Mouse (Mus musculus) embryonic facial prominence, embryonic 11.5 days (tissue): Measurements from ENCODE around the gene Rnf215. TPM values are rescaled to one million over a fixed set of nuclear protein-coding genes. Genes with fewer than 3 reads are reported as not detected.

ENCODE experiments used
- ATAC-seq: fragments of 200-750 bp; cut with Nextera tagmentation; replicated peaks from 2 replicates; pipeline ENCODE4 v1.8.0; 2017; ENCODE audit warnings: low read depth; ENCODE audit not compliant: insufficient number of reproducible peaks, low FRiP score, low TSS enrichment
- DNase-seq: peaks from one replicate; pipeline ENCODE4 v3.0.0-alpha.2; 2015; ENCODE audit warnings: low spot score
- H3K27ac ChIP-seq: fragments of 300-500 bp; sonication (generic); replicated peaks from 2 replicates; pipeline ENCODE4 v1.5.1; 2014; ENCODE audit warnings: mild to moderate bottlenecking, low read depth, low read length, control low read depth
- H3K27me3 ChIP-seq: fragments of 300-500 bp; sonication (generic); 2 replicates; pipeline ENCODE4 v1.6.1; 2014; ENCODE audit warnings: mild to moderate bottlenecking, low read length, moderate library complexity, mixed read lengths; ENCODE audit not compliant: control insufficient read depth, insufficient read depth
- H3K36me3 ChIP-seq: fragments of 300-500 bp; sonication (generic); replicated peaks from 2 replicates; pipeline ENCODE4 v1.6.1; 2014; ENCODE audit warnings: low read depth, mild to moderate bottlenecking, low read length, moderate library complexity, mixed read lengths; ENCODE audit not compliant: control insufficient read depth, insufficient read depth
- H3K4me1 ChIP-seq: fragments of 300-500 bp; sonication (generic); 2 replicates; pipeline ENCODE4 v1.6.1; 2014; ENCODE audit warnings: low read length, mixed read lengths; ENCODE audit not compliant: control insufficient read depth, insufficient read depth
- H3K4me2 ChIP-seq: fragments of 300-500 bp; sonication (generic); 2 replicates; pipeline ENCODE4 v1.6.1; 2014; ENCODE audit warnings: low read depth, mild to moderate bottlenecking, control low read depth, low read length, moderate library complexity
- H3K4me3 ChIP-seq: fragments of 300-500 bp; sonication (generic); 2 replicates; pipeline ENCODE4 v1.5.1; 2014; ENCODE audit warnings: low read depth, low read length, control low read depth
- H3K9ac ChIP-seq: fragments of 300-500 bp; sonication (generic); replicated peaks from 2 replicates; pipeline ENCODE4 v1.6.1; 2014; ENCODE audit warnings: mild to moderate bottlenecking, control low read depth, low read length
- H3K9me3 ChIP-seq: fragments of 300-500 bp; sonication (generic); replicated peaks from 2 replicates; pipeline ENCODE4 v1.6.1; 2016; ENCODE audit warnings: mild to moderate bottlenecking, low read length, inconsistent platforms, mixed read lengths; ENCODE audit not compliant: control insufficient read depth
- WGBS: fragments of 180-500 bp; shearing (Covaris S2); extraction: QIAGEN DNeasy Blood & Tissue Kit; methylation state at CpG from one replicate; pipeline ENCODE4 v1.1.7; 2014; 5-methylcytosine and 5-hydroxymethylcytosine counted together
- polyA plus RNA-seq: library from polyadenylated mRNA; unstranded; fragments of >200 nt; fragmentation: Nextera tagmentation; extraction: Ambion mirVana; gene quantifications from 2 replicates; pipeline ENCODE4 v1.2.1, GENCODE M21; 2014

Rnf215 gene
- polyA plus RNA-seq, 1 experiment from 2014 or later = 26.4 TPM

DNA sequence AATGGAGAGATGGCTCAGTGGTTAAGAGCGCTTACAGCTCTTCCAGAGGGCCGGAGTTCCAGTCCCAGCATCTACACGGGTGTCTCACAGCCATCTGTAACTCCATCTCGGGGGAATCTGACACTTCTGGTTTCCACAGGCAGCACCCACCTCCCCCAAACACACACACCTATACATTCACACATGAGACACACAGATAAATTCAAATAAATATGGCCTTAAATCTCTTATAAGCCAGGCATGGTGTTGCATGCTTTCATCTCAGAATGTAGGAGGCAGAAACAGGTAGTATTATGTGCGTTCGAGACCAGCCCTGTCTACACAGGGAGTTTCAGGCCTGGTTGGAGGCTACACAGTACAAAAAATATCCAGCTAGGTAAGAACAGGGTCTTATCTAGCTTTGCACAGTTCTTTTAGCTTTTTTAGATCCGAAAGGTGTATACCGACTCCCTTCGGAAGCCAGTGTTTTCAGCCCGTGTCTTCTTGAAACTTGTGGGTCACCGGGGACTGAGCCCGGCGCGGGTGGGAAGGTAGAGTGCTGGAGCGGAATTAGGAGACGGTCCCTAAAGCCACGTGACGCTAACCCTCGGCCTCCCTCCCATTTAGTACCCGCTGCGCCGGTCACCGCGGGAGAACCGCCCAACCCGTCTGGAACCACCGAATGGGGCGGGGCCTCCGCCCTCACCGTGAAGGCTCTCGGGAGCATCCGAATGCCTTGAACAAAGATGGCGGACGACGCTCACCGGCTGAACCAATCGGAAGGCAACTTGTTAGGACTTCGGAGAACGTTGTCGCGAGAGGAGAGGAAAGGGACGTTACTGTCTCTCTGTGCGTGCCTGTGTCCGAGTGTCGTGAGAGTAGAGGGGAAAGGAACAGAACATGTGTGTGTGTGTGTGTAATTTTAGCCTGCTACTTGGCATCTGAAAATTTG, 38.7 kb upstream of the Rnf215 start:
- Histone ChIP-seq H3K4me3 (peak overlapping the region; percentile 43), H3K9me3 (no peaks in the 10 kb centered on the region), H3K4me2 (peak overlapping the region; percentile 80), H3K4me1 (peaks cover 4% of the 10 kb centered on the region), H3K9ac (peak overlapping the region; percentile 73), H3K27ac (peak overlapping the region; percentile 71), H3K36me3 (no peaks in the 10 kb centered on the region), H3K27me3 (no peaks in the 10 kb centered on the region)
- peak; percentile 99 for DNase-seq
- peak; percentile 93 for ATAC-seq
- WGBS = 2% methylated on average over 45 of the region's 45 CpGs

DNA sequence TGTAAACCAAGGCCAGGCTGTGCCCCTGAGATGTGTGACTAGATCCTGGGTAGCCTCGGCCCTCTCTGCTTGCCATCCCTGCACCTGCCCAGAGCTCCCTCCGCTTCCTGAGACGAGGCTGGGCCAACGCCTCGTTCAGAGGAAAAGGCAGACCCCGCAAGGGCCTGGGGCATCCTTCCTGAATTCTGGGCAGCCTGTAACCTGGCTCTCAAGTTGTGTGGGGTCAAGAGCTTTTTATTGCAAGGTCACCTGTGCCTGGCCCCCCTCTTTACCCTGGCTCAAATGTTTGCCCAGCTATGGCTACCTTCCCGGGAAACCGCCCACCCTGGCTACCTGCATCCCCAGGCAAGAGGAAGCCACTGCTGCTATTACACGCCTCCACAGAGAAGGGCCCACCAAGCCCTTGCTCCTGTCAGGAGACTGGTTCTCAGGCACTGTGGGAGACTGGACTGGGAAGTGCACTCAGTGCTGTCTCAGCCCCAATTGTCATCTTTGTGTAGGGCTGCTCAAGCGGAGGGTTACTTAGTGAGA, 37.8 kb upstream of the Rnf215 start:
- Histone ChIP-seq H3K4me3 (peak overlapping the region; percentile 43), H3K4me2 (peak overlapping the region; percentile 80), H3K27ac (peak overlapping the region; percentile 71), H3K27me3 (no peaks in the 10 kb centered on the region), H3K9ac (peak overlapping the region; percentile 73), H3K9me3 (no peaks in the 10 kb centered on the region), H3K4me1 (peaks cover 4% of the 10 kb centered on the region), H3K36me3 (no peaks in the 10 kb centered on the region)
- peak; percentile 4 for DNase-seq
- 38% methylated on average over 10 of the region's 10 CpGs for WGBS
- ATAC-seq = peak; percentile 8

GRCm38 (mm10) chr11:4098120-4098519, 36.9 kb upstream of the Rnf215 start:
- WGBS = 68% methylated on average over 8 of the region's 8 CpGs
- H3K4me1 ChIP-seq = peaks cover 4% of the 10 kb centered on the region

GRCm38 (mm10) chr11:4098816-4099215, 36.2 kb upstream of the Rnf215 start:
- Histone ChIP-seq H3K27me3 (no peaks in the 10 kb centered on the region), H3K4me3 (no peak overlapping the region), H3K36me3 (no peaks in the 10 kb centered on the region), H3K9me3 (no peaks in the 10 kb centered on the region), H3K4me2 (no peak overlapping the region), H3K9ac (no peak overlapping the region), H3K4me1 (peaks cover 4% of the 10 kb centered on the region), H3K27ac (no peak overlapping the region)
- WGBS = 70% methylated on average over 7 of the region's 7 CpGs
- no peak for ATAC-seq
- DNase-seq = no peak

More at GRCm38 (mm10) chr11:4098120-4098519, 36.9 kb upstream of the Rnf215 start:
- Histone ChIP-seq H3K4me2 (no peak overlapping the region), H3K27ac (no peak overlapping the region), H3K9ac (no peak overlapping the region), H3K4me3 (no peak overlapping the region), H3K27me3 (no peaks in the 10 kb centered on the region), H3K36me3 (no peaks in the 10 kb centered on the region), H3K9me3 (no peaks in the 10 kb centered on the region)
- DNase-seq = no peak
- ATAC-seq = no peak

DNA sequence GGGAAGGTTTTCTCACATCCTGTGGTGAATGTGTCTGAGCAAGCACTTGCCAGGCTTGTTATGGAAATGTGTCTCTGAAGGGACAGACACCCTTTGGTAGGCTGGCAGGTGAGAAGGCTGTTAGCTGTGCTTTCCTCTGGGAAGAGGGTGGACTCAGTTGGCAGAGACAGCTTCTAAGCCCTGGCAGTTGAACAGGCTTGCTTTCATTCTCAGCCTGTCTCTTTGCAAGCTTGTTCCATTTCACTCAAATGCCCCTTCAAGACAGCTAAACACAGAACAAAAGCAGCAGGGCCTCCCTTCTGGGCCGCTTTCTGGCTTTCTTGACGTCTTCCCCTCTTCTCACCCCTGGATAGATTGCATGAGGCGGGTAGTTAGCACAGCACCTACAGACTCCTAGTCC, 35.6 kb upstream of the Rnf215 start:
- DNase-seq (no peak), ATAC-seq (no peak)
- Histone ChIP-seq H3K4me2 (no peak overlapping the region), H3K9me3 (no peaks in the 10 kb centered on the region), H3K27me3 (no peaks in the 10 kb centered on the region), H3K36me3 (no peaks in the 10 kb centered on the region), H3K27ac (no peak overlapping the region), H3K4me1 (peaks cover 4% of the 10 kb centered on the region), H3K4me3 (no peak overlapping the region), H3K9ac (no peak overlapping the region)
- 88% methylated on average over 3 of the region's 3 CpGs for WGBS

- Histone ChIP-seq H3K36me3 (no peaks in the 10 kb centered on the region), H3K9me3 (no peaks in the 10 kb centered on the region), H3K4me2 (no peak overlapping the region), H3K4me1 (peaks cover 4% of the 10 kb centered on the region; the same call in 1 of the 2 replicates), H3K27ac (no peak overlapping the region), H3K9ac (no peak overlapping the region), H3K27me3 (no peaks in the 10 kb centered on the region), H3K4me3 (no peak overlapping the region)
- ATAC-seq (no peak), DNase-seq (no peak)
- 83% methylated on average over 5 of the region's 5 CpGs for WGBS
These were observed 33.2 kb upstream of the Rnf215 start for GRCm38 (mm10) chr11:4101851-4102250.

DNA sequence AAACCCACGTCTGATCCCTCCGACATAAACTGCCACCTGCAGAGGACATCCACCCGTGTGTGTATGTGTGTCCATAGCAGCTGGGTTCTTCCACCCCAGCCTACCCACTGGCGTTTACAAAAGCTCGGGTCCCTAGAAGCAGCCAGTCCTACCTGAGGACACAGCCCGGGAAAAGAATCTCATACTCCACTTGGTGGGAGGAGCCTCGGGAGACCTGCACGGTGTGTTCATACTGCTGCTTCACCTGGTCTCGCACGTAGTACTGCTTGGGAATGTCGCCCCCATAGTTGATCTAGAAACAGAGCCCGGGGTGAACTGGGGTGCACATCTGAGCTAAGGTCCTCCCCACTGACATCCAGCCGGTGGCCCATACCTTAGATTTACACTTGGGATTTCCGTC, 31.5 kb upstream of the Rnf215 start:
- Histone ChIP-seq H3K27ac (no peak overlapping the region), H3K9ac (no peak overlapping the region), H3K9me3 (no peaks in the 10 kb centered on the region), H3K4me2 (no peak overlapping the region), H3K27me3 (no peaks in the 10 kb centered on the region), H3K4me1 (no peaks in the 10 kb centered on the region), H3K4me3 (no peak overlapping the region), H3K36me3 (no peaks in the 10 kb centered on the region)
- 83% methylated on average over 14 of the region's 14 CpGs for WGBS
- DNase-seq (no peak), ATAC-seq (no peak)

GRCm38 (mm10) chr11:4104989-4105388, 30.0 kb upstream of the Rnf215 start:
- Histone ChIP-seq H3K27ac (no peak overlapping the region), H3K9ac (no peak overlapping the region), H3K4me3 (no peak overlapping the region), H3K36me3 (no peaks in the 10 kb centered on the region), H3K9me3 (no peaks in the 10 kb centered on the region), H3K4me2 (no peak overlapping the region), H3K27me3 (no peaks in the 10 kb centered on the region), H3K4me1 (no peaks in the 10 kb centered on the region)
- ATAC-seq = no peak
- 87% methylated on average over 5 of the region's 5 CpGs for WGBS
- DNase-seq = no peak
